Mouse (Mus musculus) neutrophil, adult 83 days (primary cell): ENCODE data around the gene Fam78b. TPM values are rescaled to one million over a fixed set of nuclear protein-coding genes. Genes with fewer than 3 reads are reported as not detected.

Experiments
- total RNA-seq, 2 experiments: library from RNA; stranded (reverse); gene quantifications; one replicate each; pipeline ENCODE4 v1.2.4; 2023

The Fam78b gene
- total RNA-seq, result 1 to 10 TPM; 2.2 to 2.4 TPM

DNA sequence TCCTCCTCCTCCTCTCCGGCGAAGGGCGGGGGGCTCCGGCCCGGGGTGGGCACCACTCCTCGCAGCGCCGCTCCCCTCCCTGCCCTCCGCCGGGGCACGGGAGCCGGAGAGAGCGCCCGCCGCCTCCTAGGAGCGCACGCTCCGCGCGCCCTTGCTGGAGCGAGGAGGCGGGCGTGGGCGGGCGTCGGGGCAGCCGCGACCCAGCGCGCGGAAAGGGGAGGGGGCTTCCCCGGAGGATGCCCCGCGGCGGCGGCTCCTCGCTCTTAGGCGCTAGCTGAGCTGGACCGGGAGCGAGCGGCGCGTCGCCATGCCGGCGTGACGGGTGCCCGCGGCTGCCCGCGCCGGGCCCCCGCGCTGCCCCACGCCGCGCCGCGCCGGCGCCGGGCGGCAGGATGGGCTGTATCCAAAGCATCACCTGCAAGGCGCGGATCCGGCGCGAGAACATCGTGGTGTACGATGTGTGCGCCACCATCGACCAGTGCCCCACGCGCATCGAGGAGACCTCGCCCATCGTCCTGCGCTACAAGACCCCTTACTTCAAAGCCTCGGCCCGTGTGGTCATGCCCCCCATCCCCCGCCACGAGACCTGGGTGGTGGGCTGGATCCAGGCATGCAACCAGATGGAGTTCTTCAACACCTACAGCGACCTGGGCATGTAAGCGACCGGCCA is at the start of gene Fam78b:
Fam78b (plus strand) TSS at position 244 of the 670 bp plus-strand sequence.

